Mouse (Mus musculus): ENCODE data around the gene Ccdc6.

Gene Ccdc6

GRCm38 (mm10) chr10:70095031-70095470 is 1.9 kb upstream of the Ccdc6 start:
- peak; percentile 75 for DNase-seq

GRCm38 (mm10) chr10:70095506-70096270 is 1.2 kb upstream of the Ccdc6 start:
- peak; percentile 45 for DNase-seq

GRCm38 (mm10) chr10:70097291-70097901 is 475 bp downstream of the Ccdc6 start:
- no peak for DNase-seq

- peak; percentile 63 for DNase-seq
Observed at GRCm38 (mm10) chr10:70097911-70098569, 1.1 kb downstream of the Ccdc6 start.

GRCm38 (mm10) chr10:70098626-70099025 is 1.7 kb downstream of the Ccdc6 start:
- DNase-seq, result no peak

GRCm38 (mm10) chr10:70099052-70099451 is 2.1 kb downstream of the Ccdc6 start:
- DNase-seq, result no peak

- no peak for DNase-seq
Observed at GRCm38 (mm10) chr10:70102086-70102485, 5.2 kb downstream of the Ccdc6 start.

- DNase-seq, result no peak
Observed at GRCm38 (mm10) chr10:70108016-70108415, 11.1 kb downstream of the Ccdc6 start.

- DNase-seq, result peak; percentile 35
Observed at GRCm38 (mm10) chr10:70109974-70110373, 13.1 kb downstream of the Ccdc6 start.

- no peak for DNase-seq
Observed at GRCm38 (mm10) chr10:70110815-70111214, 13.9 kb downstream of the Ccdc6 start.

- DNase-seq, result no peak
Observed at GRCm38 (mm10) chr10:70111643-70112042, 14.7 kb downstream of the Ccdc6 start.

- DNase-seq, result no peak
Observed at GRCm38 (mm10) chr10:70114048-70114635, 17.2 kb downstream of the Ccdc6 start.

GRCm38 (mm10) chr10:70116454-70116853 is 19.5 kb downstream of the Ccdc6 start:
- no peak for DNase-seq

GRCm38 (mm10) chr10:70119451-70119850 is 22.5 kb downstream of the Ccdc6 start:
- DNase-seq, result no peak

GRCm38 (mm10) chr10:70119851-70120370 is 23.0 kb downstream of the Ccdc6 start:
- DNase-seq, result no peak

- DNase-seq, result peak; percentile 34
Observed at GRCm38 (mm10) chr10:70120671-70121405, 23.9 kb downstream of the Ccdc6 start.

- no peak for DNase-seq
Observed at GRCm38 (mm10) chr10:70121406-70121695, 24.4 kb downstream of the Ccdc6 start.

- no peak for DNase-seq
Observed at GRCm38 (mm10) chr10:70123454-70123853, 26.5 kb downstream of the Ccdc6 start.

GRCm38 (mm10) chr10:70125491-70125890 is 28.6 kb downstream of the Ccdc6 start:
- no peak for DNase-seq

GRCm38 (mm10) chr10:70127273-70127672 is 30.4 kb downstream of the Ccdc6 start:
- no peak for DNase-seq

GRCm38 (mm10) chr10:70128408-70128807 is 31.5 kb downstream of the Ccdc6 start:
- no peak for DNase-seq

- DNase-seq, result peak; percentile 53
Observed at GRCm38 (mm10) chr10:70132087-70132560, 35.2 kb downstream of the Ccdc6 start.

- no peak for DNase-seq
Observed at GRCm38 (mm10) chr10:70132714-70133113, 35.8 kb downstream of the Ccdc6 start.
